ENCODE assay signal across 8 mouse cellular contexts in the genomic region with DNA sequence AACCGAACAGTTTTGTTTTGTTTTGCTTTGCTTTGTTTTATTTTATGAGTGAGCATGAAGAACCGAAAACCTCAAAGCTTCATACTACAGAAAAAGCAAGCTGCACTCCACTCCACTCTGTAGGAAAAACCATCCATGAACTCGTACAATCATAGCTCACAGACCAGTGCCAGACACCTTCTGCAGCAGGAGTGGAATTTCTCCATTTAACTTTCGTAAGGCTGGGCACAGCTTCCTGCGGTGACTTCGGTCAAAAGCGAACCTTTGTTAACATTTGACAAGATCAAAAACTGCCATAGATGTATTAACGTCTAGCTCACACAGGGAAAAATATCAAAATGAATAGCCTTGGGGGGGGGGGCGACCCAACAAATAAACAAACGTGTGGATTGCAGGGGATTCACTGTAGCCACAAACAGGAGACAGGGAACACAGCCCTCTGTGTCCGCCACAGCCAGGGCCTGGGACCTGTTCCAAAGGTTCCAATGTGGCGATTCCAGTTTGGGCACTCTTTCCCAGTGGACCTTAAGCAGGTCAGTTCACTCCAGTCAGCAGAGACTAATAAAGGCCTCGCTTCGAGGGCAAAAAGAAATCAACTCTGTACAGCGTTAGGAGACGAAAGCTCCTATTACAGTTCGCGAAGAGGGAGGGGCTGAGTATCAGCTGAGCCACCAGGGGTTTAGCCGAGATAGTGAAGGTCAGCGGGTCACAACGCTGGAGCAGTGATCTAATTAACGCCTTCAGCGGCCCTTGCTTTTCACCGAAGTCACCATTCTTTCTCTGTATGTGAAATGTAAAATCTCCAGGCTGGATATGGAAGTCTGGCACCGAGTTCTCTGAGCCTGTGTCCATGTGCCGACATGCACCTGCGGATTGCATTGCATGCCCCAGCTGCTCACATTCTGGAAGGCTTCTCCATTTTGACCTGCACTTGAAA.
DNase-seq lines count a peak whose midpoint lies in the region; ATAC-seq and TF ChIP-seq lines count a peak whose summit lies in the region.

No protein-coding gene starts in this region.

- peak; percentile 66 for ATAC-seq in hindbrain, postnatal 0 days
- peak; percentile 61; the same call in 1 of the 2 replicates for ATAC-seq in limb, embryonic 15.5 days (ENCODE audit: insufficient number of reproducible peaks, low FRiP score, low TSS enrichment, low read depth)
- no peak for ATAC-seq in midbrain, embryonic 14.5 days (ENCODE audit: low FRiP score, low TSS enrichment)
- ATAC-seq in CD4-positive, CD25-positive, alpha-beta regulatory T cell, adult 4 months: no peak

- peaks cover 9% of the 10 kb centered on the region for H3K4me1 ChIP-seq in hindbrain, postnatal 0 days (ENCODE audit: insufficient read depth, low read length)
- H3K4me1 ChIP-seq in limb, embryonic 15.5 days: peaks cover 25% of the 10 kb centered on the region
- H3K4me1 ChIP-seq in midbrain, embryonic 14.5 days (ENCODE audit: control insufficient read depth, insufficient read depth, low read length): peaks cover 13% of the 10 kb centered on the region

- no peak overlapping the region for H3K9ac ChIP-seq in hindbrain, postnatal 0 days (replicated peaks; ENCODE audit: low read length)
- no peak overlapping the region for H3K9ac ChIP-seq in limb, embryonic 15.5 days
- no peak overlapping the region for H3K9ac ChIP-seq in midbrain, embryonic 14.5 days (replicated peaks; ENCODE audit: low read length)

- H3K36me3 ChIP-seq in hindbrain, postnatal 0 days (ENCODE audit: insufficient read depth, low read length): no peaks in the 10 kb centered on the region
- no peaks in the 10 kb centered on the region for H3K36me3 ChIP-seq in limb, embryonic 15.5 days
- H3K36me3 ChIP-seq in midbrain, embryonic 14.5 days (ENCODE audit: control insufficient read depth, insufficient read depth, low read length): no peaks in the 10 kb centered on the region

- TF ChIP-seq CTCF in gastrocnemius, adult 2 months (IDR thresholded peaks at IDR 0.05): no peak
- no peak for TF ChIP-seq CTCF in hindbrain, postnatal 0 days (IDR thresholded peaks at IDR 0.05; ENCODE audit: low read depth)

- peak overlapping the region; percentile 65 for H3K4me3 ChIP-seq in gastrocnemius, adult 2 months
- H3K4me3 ChIP-seq in hindbrain, postnatal 0 days (ENCODE audit: low read length): no peak overlapping the region
- H3K4me3 ChIP-seq in limb, embryonic 15.5 days: no peak overlapping the region
- H3K4me3 ChIP-seq in midbrain, embryonic 14.5 days (replicated peaks; ENCODE audit: low read depth, low read length): no peak overlapping the region

- H3K4me2 ChIP-seq in hindbrain, postnatal 0 days (ENCODE audit: low read depth, low read length): peak overlapping the region; percentile 39
- H3K4me2 ChIP-seq in limb, embryonic 15.5 days: peak overlapping the region; percentile 39
- H3K4me2 ChIP-seq in midbrain, embryonic 14.5 days (ENCODE audit: low read length): peak overlapping the region; percentile 37

- WGBS in hindbrain, postnatal 0 days: 14% methylated on average over 27 of the region's 27 CpGs
- WGBS in limb, embryonic 15.5 days: 11% methylated on average over 27 of the region's 27 CpGs
- 21% methylated on average over 27 of the region's 27 CpGs for WGBS in midbrain, embryonic 14.5 days

- H3K9me3 ChIP-seq in hindbrain, postnatal 0 days (ENCODE audit: low read length): no peaks in the 10 kb centered on the region
- H3K9me3 ChIP-seq in limb, embryonic 15.5 days: no peaks in the 10 kb centered on the region
- no peaks in the 10 kb centered on the region for H3K9me3 ChIP-seq in midbrain, embryonic 14.5 days (ENCODE audit: control insufficient read depth, low read length)

- peak; percentile 9 for DNase-seq in WW6 (ENCODE audit: low read depth, low spot score)
- peak; percentile 48 for DNase-seq in cerebellum, adult 9-10 months
- peak; percentile 47 for DNase-seq in gastrocnemius, adult 2 months
- DNase-seq in hindbrain, postnatal 0 days (ENCODE audit: low spot score): peak; percentile 55
- DNase-seq in midbrain, embryonic 14.5 days: peak; percentile 47
- DNase-seq in urinary bladder, postnatal 36 days (ENCODE audit: low spot score in 2 of 2): peak; percentile 39 to 60

- no peaks in the 10 kb centered on the region for H3K27me3 ChIP-seq in hindbrain, postnatal 0 days (ENCODE audit: insufficient read depth, low read length)
- no peaks in the 10 kb centered on the region for H3K27me3 ChIP-seq in limb, embryonic 15.5 days
- H3K27me3 ChIP-seq in midbrain, embryonic 14.5 days (ENCODE audit: control insufficient read depth, insufficient read depth, low read length): no peaks in the 10 kb centered on the region

- intact Hi-C loops in gastrocnemius, adult 2 months (cut with DNase I): loop anchor here (5.0 kb wide), 1 partner anchor 36 kb away; no protein-coding TSS in a partner anchor

- peak overlapping the region; percentile 81 for H3K27ac ChIP-seq in gastrocnemius, adult 2 months
- H3K27ac ChIP-seq in hindbrain, postnatal 0 days: peak overlapping the region; percentile 81
- H3K27ac ChIP-seq in limb, embryonic 15.5 days: peak overlapping the region; percentile 14; the same call in 1 of the 2 replicates
- H3K27ac ChIP-seq in midbrain, embryonic 14.5 days (replicated peaks; ENCODE audit: low read depth, low read length): no peak overlapping the region

Comparison
In these comparisons a context has a peak if more than half of its experiments do, and no peak if none do; other contexts are left out.
1. ATAC-seq: peak in hindbrain, postnatal 0 days (single experiment) and limb, embryonic 15.5 days (single experiment); none in midbrain, embryonic 14.5 days (single experiment) and CD4-positive, CD25-positive, alpha-beta regulatory T cell, adult 4 months (single experiment).
2. Peak in every context shown above with its lines, with median percentiles within 50 percentile points of each other: DNase-seq and H3K4me2 ChIP-seq.